Mouse (Mus musculus): ENCODE measurements around the gene Cntfr. TPM values are rescaled to one million over a fixed set of nuclear protein-coding genes. Genes with fewer than 3 reads are reported as not detected.

The Cntfr gene
- total and polyA plus RNA-seq, 3 experiments, result 0.33 to 1.7 TPM; not detected in 1

GRCm38 (mm10) chr4:41676248-41677005 is 20.5 kb downstream of the Cntfr start:
- H3K9me3 ChIP-seq (replicated peaks), result no peaks in the 10 kb centered on the region
- H3K4me1 ChIP-seq (ENCODE audit: insufficient read depth, low read depth, low read length), result no peaks in the 10 kb centered on the region
- H3K27me3 ChIP-seq (ENCODE audit: insufficient read depth, low read length), result peaks cover 13% of the 10 kb centered on the region
- H3K4me3 ChIP-seq (ENCODE audit: low read depth, low read length), result no peak overlapping the region
- TF ChIP-seq TAL1 (conservative IDR thresholded peaks at IDR 0.05; ENCODE audit: low read depth, low read length) (no peak), GATA1 (IDR thresholded peaks at IDR 0.05; ENCODE audit: borderline replicate concordance, low read length) (no peak), CTCF (IDR thresholded peaks at IDR 0.05; ENCODE audit: low read depth, low read length) (no peak), GATA2 (IDR thresholded peaks at IDR 0.05; ENCODE audit: borderline replicate concordance, low read depth, low read length) (no peak), POLR2AphosphoS5 (IDR thresholded peaks at IDR 0.05; ENCODE audit: insufficient replicate concordance, low read depth, low read length) (no peak)
- DNase-seq (ENCODE audit: low spot score) (no peak), ATAC-seq (ENCODE audit: extremely low read depth, insufficient number of reproducible peaks, low FRiP score, poor library complexity, severe bottlenecking) (no peak)
- H3K36me3 ChIP-seq (replicated peaks), result no peaks in the 10 kb centered on the region

- no peak overlapping the region for H3K4me3 ChIP-seq (ENCODE audit: low read depth, low read length)
- H3K4me1 ChIP-seq (ENCODE audit: insufficient read depth, low read depth, low read length), result no peaks in the 10 kb centered on the region
- no peaks in the 10 kb centered on the region for H3K36me3 ChIP-seq (replicated peaks)
- TF ChIP-seq TAL1 (conservative IDR thresholded peaks at IDR 0.05; ENCODE audit: low read depth, low read length) (no peak), CTCF (IDR thresholded peaks at IDR 0.05; ENCODE audit: low read depth, low read length) (no peak), GATA1 (IDR thresholded peaks at IDR 0.05; ENCODE audit: borderline replicate concordance, low read length) (no peak), GATA2 (IDR thresholded peaks at IDR 0.05; ENCODE audit: borderline replicate concordance, low read depth, low read length) (no peak), POLR2AphosphoS5 (IDR thresholded peaks at IDR 0.05; ENCODE audit: insufficient replicate concordance, low read depth, low read length) (no peak)
- peaks cover 17% of the 10 kb centered on the region for H3K27me3 ChIP-seq (ENCODE audit: insufficient read depth, low read length)
- H3K9me3 ChIP-seq (replicated peaks), result no peaks in the 10 kb centered on the region
- ATAC-seq (ENCODE audit: extremely low read depth, insufficient number of reproducible peaks, low FRiP score, poor library complexity, severe bottlenecking) (no peak), DNase-seq (ENCODE audit: low spot score) (no peak)
Observed at GRCm38 (mm10) chr4:41673186-41673585, 23.7 kb downstream of the Cntfr start.

- Histone ChIP-seq H3K9me3 (replicated peaks) (no peaks in the 10 kb centered on the region), H3K4me1 (ENCODE audit: insufficient read depth, low read depth, low read length) (no peaks in the 10 kb centered on the region), H3K4me3 (ENCODE audit: low read depth, low read length) (no peak overlapping the region), H3K27me3 (ENCODE audit: insufficient read depth, low read length) (peaks cover 17% of the 10 kb centered on the region), H3K36me3 (replicated peaks) (no peaks in the 10 kb centered on the region)
- TF ChIP-seq POLR2AphosphoS5 (IDR thresholded peaks at IDR 0.05; ENCODE audit: insufficient replicate concordance, low read depth, low read length) (no peak), CTCF (IDR thresholded peaks at IDR 0.05; ENCODE audit: low read depth, low read length) (no peak), TAL1 (conservative IDR thresholded peaks at IDR 0.05; ENCODE audit: low read depth, low read length) (no peak), GATA2 (IDR thresholded peaks at IDR 0.05; ENCODE audit: borderline replicate concordance, low read depth, low read length) (no peak), GATA1 (IDR thresholded peaks at IDR 0.05; ENCODE audit: borderline replicate concordance, low read length) (no peak)
- ATAC-seq (ENCODE audit: extremely low read depth, insufficient number of reproducible peaks, low FRiP score, poor library complexity, severe bottlenecking) (no peak), DNase-seq (ENCODE audit: low spot score) (no peak)
Observed at GRCm38 (mm10) chr4:41672522-41672963, 24.3 kb downstream of the Cntfr start.

GRCm38 (mm10) chr4:41671963-41672480 is 24.9 kb downstream of the Cntfr start:
- no peaks in the 10 kb centered on the region for H3K4me1 ChIP-seq (ENCODE audit: insufficient read depth, low read depth, low read length)
- no peak for TF ChIP-seq CTCF (IDR thresholded peaks at IDR 0.05; ENCODE audit: low read depth, low read length)
- no peak for TF ChIP-seq GATA2 (IDR thresholded peaks at IDR 0.05; ENCODE audit: borderline replicate concordance, low read depth, low read length)
- no peak for TF ChIP-seq GATA1 (IDR thresholded peaks at IDR 0.05; ENCODE audit: borderline replicate concordance, low read length)
- no peak overlapping the region for H3K4me3 ChIP-seq (ENCODE audit: low read depth, low read length)
- ATAC-seq (ENCODE audit: extremely low read depth, insufficient number of reproducible peaks, low FRiP score, poor library complexity, severe bottlenecking) (no peak), DNase-seq (ENCODE audit: low spot score) (no peak)
- no peaks in the 10 kb centered on the region for H3K36me3 ChIP-seq (replicated peaks)
- H3K9me3 ChIP-seq (replicated peaks), result no peaks in the 10 kb centered on the region
- H3K27me3 ChIP-seq (ENCODE audit: insufficient read depth, low read length), result peaks cover 12% of the 10 kb centered on the region

- no peak overlapping the region for H3K4me3 ChIP-seq (ENCODE audit: low read depth, low read length)
- no peaks in the 10 kb centered on the region for H3K9me3 ChIP-seq (replicated peaks)
- peaks cover 13% of the 10 kb centered on the region for H3K27me3 ChIP-seq (ENCODE audit: insufficient read depth, low read length)
- no peaks in the 10 kb centered on the region for H3K36me3 ChIP-seq (replicated peaks)
- no peaks in the 10 kb centered on the region for H3K4me1 ChIP-seq (ENCODE audit: insufficient read depth, low read depth, low read length)
- ATAC-seq (ENCODE audit: extremely low read depth, insufficient number of reproducible peaks, low FRiP score, poor library complexity, severe bottlenecking), result no peak
- no peak for TF ChIP-seq CTCF (IDR thresholded peaks at IDR 0.05; ENCODE audit: low read depth, low read length)
- no peak for TF ChIP-seq GATA1 (IDR thresholded peaks at IDR 0.05; ENCODE audit: borderline replicate concordance, low read length)
- no peak for TF ChIP-seq TAL1 (conservative IDR thresholded peaks at IDR 0.05; ENCODE audit: low read depth, low read length)
- no peak for TF ChIP-seq POLR2AphosphoS5 (IDR thresholded peaks at IDR 0.05; ENCODE audit: insufficient replicate concordance, low read depth, low read length)
- TF ChIP-seq GATA2 (IDR thresholded peaks at IDR 0.05; ENCODE audit: borderline replicate concordance, low read depth, low read length), result no peak
- no peak for DNase-seq (ENCODE audit: low spot score)
Observed at GRCm38 (mm10) chr4:41671500-41671899, 25.4 kb downstream of the Cntfr start.

- Histone ChIP-seq H3K36me3 (replicated peaks) (no peaks in the 10 kb centered on the region), H3K27me3 (ENCODE audit: insufficient read depth, low read length) (peaks cover 14% of the 10 kb centered on the region), H3K4me1 (ENCODE audit: insufficient read depth, low read depth, low read length) (no peaks in the 10 kb centered on the region), H3K4me3 (ENCODE audit: low read depth, low read length) (no peak overlapping the region), H3K9me3 (replicated peaks) (no peaks in the 10 kb centered on the region)
- DNase-seq (ENCODE audit: low spot score) (no peak), ATAC-seq (ENCODE audit: extremely low read depth, insufficient number of reproducible peaks, low FRiP score, poor library complexity, severe bottlenecking) (no peak)
- TF ChIP-seq GATA1 (IDR thresholded peaks at IDR 0.05; ENCODE audit: borderline replicate concordance, low read length) (no peak), CTCF (IDR thresholded peaks at IDR 0.05; ENCODE audit: low read depth, low read length) (no peak), TAL1 (conservative IDR thresholded peaks at IDR 0.05; ENCODE audit: low read depth, low read length) (no peak), POLR2AphosphoS5 (IDR thresholded peaks at IDR 0.05; ENCODE audit: insufficient replicate concordance, low read depth, low read length) (no peak), GATA2 (IDR thresholded peaks at IDR 0.05; ENCODE audit: borderline replicate concordance, low read depth, low read length) (no peak)
Observed at GRCm38 (mm10) chr4:41670836-41671235, 26.1 kb downstream of the Cntfr start.
